Mouse (Mus musculus) erythroblast, adult 5-6 weeks (primary cell): ENCODE results near the gene Mau2. TPM values are rescaled to one million over a fixed set of nuclear protein-coding genes. Genes with fewer than 3 reads are reported as not detected.
A peak's percentile ranks its signal among the peaks of the same experiment; 100 is the strongest.

Experiments
- ATAC-seq: replicated peaks from 2 replicates; pipeline ENCODE4 v1.8.0; 2016; ENCODE audit warnings: moderate number of reproducible peaks, mild to moderate bottlenecking, moderate TSS enrichment, inconsistent platforms; ENCODE audit not compliant: poor library complexity, low FRiP score, severe bottlenecking
- total RNA-seq, 2 experiments: library from RNA; stranded (forward) in 1 of 2; stranded (reverse) in 1 of 2; fragments of 150-400 nt in 1 of 2; fragments of 200-764, 138-1000 nt in 1 of 2; gene quantifications; 2 replicates each; pipeline versions ENCODE4 v1.2.3 to v1.2.4; 2015 to 2017; ENCODE audit warnings: low replicate concordance in 2 of 2

The Mau2 gene
- total RNA-seq, 2 experiments from 2014 or later = 24.0 to 49.5 TPM

DNA sequence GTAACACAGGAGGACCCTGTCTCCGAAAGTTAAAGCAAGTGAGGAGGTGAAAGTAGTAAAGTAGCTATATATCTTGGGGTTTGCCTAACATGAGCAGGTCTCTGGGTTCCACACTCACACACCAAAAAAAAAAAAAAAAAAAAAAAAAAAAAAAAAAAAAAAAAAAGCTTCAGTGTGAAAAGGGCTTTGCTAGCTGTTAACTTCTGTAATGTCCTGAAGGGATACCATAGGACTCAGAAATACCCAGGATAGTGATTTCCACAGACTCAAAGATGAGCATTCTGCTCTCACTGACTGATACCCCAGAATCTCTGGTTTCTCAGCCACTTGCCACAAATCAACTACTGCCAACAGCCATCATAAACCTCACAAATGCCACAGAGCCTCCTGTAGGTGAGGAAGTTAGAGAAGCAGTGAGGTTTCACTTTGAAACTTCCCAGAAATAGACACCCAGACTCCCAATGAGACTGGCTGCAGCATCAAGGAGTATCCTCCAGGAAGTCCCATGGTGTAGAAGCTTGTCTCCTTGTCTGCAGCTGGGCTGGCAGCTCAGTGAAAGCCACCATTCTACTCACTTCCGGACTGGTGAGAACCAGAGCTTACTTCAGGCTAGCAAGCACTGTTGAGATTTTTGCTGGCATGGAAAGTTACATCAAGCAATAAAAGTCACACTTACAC lies 57.5 kb downstream of the Mau2 start:
- ATAC-seq = no peak

DNA sequence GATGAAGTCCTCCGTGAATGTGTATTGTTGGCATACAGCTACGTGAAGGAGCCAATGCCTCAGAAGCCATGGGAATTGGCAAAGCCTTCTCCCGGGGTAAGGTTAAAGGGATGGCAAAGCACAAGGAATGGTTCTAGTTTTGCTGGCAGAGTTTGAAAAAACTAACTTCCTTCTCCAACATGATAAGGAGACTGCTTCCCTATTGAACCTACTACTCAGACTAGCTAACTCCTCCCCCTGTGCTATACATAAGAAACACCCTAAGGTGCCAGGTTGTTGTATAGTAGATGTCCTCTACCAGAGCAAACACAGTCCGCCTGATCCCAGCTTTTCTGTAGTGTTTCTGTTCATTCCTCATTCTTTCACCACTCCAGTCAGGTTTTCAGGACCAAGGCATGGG lies 64.1 kb downstream of the Mau2 start:
- ATAC-seq = no peak

DNA sequence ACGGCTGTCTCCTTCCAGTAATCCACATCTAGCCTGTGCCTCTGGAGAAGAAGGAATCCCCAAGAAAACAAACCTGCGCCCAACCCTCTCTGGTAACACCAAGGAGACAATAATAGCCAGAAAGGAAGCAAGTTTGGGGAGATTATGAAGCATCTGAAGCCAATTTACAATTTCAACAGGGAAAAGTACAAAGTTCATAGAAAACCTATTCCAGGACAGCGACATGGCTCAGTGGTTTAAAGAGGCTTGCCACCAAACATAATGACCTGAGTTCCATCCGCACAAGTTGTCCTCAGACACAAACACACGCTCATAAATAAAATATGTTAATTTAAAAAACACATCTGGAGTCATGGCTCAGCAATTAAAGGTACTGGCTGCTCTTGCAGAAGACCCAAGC lies 67.7 kb downstream of the Mau2 start:
- ATAC-seq = no peak

DNA sequence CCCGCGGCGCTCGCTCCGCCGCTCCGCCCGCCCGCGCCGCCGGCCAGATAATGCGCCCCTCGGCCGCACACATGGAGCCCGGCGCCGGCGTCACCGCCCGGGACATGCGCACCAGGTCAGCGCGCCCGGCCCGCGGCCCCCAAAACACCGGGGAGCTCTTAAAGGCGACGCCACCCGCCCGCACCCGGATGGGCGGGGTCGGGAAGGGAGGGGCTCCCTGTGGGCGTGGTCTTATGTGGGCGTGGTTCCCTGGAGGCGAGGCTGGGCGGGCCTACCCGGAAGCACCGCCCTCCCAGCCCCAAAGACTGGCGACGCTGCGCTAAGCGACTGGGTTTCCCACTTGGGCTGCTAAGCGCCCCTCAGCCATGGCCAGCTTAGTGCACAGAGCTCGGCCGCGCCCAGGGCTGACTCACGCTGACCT lies 68.3 kb downstream of the Mau2 start:
- ATAC-seq = peak; percentile 92

DNA sequence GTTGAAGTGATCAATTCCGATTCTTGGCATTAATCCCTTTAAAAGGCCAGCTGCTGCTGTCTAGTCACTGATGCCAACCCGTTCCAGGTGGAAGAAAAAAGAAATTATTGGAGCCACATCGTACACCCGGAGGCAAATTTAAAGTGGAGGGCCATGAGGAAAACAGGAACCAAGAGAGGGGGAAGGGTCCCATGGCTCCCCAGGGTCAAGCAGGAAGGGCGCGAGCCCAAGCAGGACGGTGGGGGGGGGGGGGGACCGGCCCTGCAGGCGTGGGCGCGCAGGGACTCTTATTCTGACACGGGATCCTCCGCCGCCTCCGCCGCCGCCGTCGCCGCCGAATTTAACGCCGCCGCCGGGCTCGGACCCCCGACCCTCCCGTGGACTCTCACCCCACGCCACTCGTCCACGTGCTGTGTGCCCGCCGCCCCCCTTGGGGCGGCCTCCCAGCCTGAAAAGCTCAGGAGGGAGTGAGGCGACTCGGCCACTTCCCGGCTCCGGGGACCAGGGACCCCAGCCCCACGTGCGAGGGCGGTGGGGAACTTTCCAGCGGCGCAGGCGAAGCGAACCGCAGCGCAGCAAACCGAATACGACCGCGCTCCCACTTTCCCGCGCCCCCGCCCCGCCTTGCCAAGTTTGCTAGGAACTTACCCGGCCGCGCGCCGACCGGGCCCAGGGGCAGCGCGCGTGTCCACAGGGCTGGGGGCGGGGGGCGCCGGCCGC lies 68.9 kb downstream of the Mau2 start:
- ATAC-seq = no peak

DNA sequence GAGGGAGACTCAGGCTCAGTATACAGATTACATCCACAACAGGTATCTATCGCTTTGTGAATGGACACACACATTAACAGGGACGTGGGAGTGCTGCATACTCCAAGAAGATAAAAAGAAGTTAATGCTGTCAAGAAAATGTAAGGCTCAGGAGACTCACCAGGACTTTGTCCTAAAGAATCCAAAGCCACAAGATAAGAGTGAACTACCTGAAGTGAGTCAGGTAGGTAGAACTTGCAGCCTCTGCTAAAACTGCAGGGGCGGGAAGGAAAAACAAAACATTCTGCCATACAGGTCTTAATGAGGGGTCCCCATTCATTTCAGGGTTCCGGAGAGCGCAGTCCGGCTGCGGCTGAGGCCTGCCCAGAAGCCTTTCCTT lies 69.5 kb downstream of the Mau2 start:
- no peak for ATAC-seq

DNA sequence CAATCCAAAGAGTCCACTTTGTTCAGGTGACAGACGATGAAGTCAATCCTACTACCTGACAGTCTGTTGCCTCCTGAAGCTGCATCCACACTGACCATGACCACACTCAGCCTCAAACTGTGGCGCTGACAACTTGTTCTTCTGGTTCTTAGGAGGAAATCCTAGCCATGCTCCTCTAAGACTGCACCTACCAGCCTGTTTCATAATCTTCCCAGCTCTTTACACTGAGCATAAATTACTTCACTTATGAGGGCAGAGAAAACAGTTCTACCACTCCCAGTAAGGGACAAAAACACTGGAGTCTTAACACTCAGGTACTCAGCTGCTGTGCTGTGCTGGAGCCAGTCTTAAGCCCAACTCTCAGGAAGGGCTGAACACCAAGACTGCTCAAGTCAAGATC lies 71.7 kb downstream of the Mau2 start:
- no peak for ATAC-seq

DNA sequence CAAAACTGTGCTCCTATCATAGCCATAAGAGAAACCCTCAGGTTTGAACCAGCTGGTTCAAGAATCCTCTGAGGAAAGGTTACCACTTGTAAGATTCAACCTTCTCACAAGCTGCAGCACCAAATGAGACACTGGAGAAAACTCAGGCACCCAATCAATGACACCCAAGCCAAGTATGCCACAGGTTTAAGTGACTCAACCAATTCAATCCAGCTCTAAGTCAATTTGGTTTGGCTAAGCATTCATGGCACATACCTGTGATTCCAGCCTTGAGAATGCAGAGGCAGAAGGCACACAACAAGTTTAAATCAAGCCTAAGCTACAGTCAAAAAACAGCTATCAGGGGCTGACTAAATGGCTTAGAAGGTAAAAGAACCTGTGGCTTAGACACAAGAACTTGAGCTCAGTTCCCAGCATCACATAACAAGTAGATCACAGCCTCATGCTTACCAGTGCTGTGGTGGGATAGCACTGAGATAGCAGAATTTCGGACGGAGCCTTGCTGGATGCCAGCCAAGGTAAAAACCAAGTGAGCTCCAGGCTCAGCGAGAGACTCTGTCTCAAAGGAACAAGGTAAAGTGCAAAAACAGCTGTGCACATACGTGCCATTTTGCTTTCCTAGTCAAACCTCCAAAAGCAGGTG lies 75.1 kb downstream of the Mau2 start:
- no peak for ATAC-seq

Other genes with a start within 250 kb of the Mau2 start
- gene Gmip, start 234.1 kb downstream of the Mau2 start, total RNA-seq (2015; ENCODE audit: low replicate concordance) = 14.2 and 20.1 TPM in 2 replicates
- gene Gmip, start 234.1 kb downstream of the Mau2 start, total RNA-seq (2017; ENCODE audit: low replicate concordance) = 15.5 and 24.4 TPM in 2 replicates
- gene Lpar2, start 220.3 kb downstream of the Mau2 start, total RNA-seq (2015; ENCODE audit: low replicate concordance) = 0.77 and 1.3 TPM in 2 replicates
- 0.28 and 0.85 TPM in 2 replicates for gene Lpar2, start 220.3 kb downstream of the Mau2 start, total RNA-seq (2017; ENCODE audit: low replicate concordance)
- 1.5 and 2.1 TPM in 2 replicates for gene Pbx4, start 210.2 kb downstream of the Mau2 start, total RNA-seq (2015; ENCODE audit: low replicate concordance)
- gene Pbx4, start 210.2 kb downstream of the Mau2 start, total RNA-seq (2017; ENCODE audit: low replicate concordance) = 2.8 TPM in 1 of 2 replicates, not detected in the other
- gene Cilp2, start 155.0 kb downstream of the Mau2 start, total RNA-seq (2015; ENCODE audit: low replicate concordance) = not detected in 2 replicates
- gene Cilp2, start 155.0 kb downstream of the Mau2 start, total RNA-seq (2017; ENCODE audit: low replicate concordance) = not detected in 2 replicates
- gene Tssk6, start 140.6 kb downstream of the Mau2 start, total RNA-seq (2015; ENCODE audit: low replicate concordance) = not detected in 2 replicates
- gene Tssk6, start 140.6 kb downstream of the Mau2 start, total RNA-seq (2017; ENCODE audit: low replicate concordance) = 0.28 and 0.94 TPM in 2 replicates
- gene Ndufa13, start 140.2 kb downstream of the Mau2 start, total RNA-seq (2015; ENCODE audit: low replicate concordance) = 16.1 and 18.2 TPM in 2 replicates
- gene Ndufa13, start 140.2 kb downstream of the Mau2 start, total RNA-seq (2017; ENCODE audit: low replicate concordance) = 27.2 and 32.9 TPM in 2 replicates
- gene Yjefn3, start 140.0 kb downstream of the Mau2 start, total RNA-seq (2015; ENCODE audit: low replicate concordance) = not detected in 2 replicates
- not detected in 2 replicates for gene Yjefn3, start 140.0 kb downstream of the Mau2 start, total RNA-seq (2017; ENCODE audit: low replicate concordance)
- gene Gatad2a, start 46.4 kb downstream of the Mau2 start, total RNA-seq (2015; ENCODE audit: low replicate concordance) = 22.8 and 30.2 TPM in 2 replicates
- gene Gatad2a, start 46.4 kb downstream of the Mau2 start, total RNA-seq (2017; ENCODE audit: low replicate concordance) = 25.7 and 31.8 TPM in 2 replicates
- gene Sugp1, start 79 bp upstream of the Mau2 start, total RNA-seq (2015; ENCODE audit: low replicate concordance) = 8.2 and 10.6 TPM in 2 replicates
- 15.6 and 22.6 TPM in 2 replicates for gene Sugp1, start 79 bp upstream of the Mau2 start, total RNA-seq (2017; ENCODE audit: low replicate concordance)
- gene Tm6sf2, start 30.2 kb upstream of the Mau2 start, total RNA-seq (2015; ENCODE audit: low replicate concordance) = 2.3 TPM in 1 of 2 replicates, not detected in the other
- gene Tm6sf2, start 30.2 kb upstream of the Mau2 start, total RNA-seq (2017; ENCODE audit: low replicate concordance) = 2.9 TPM in 1 of 2 replicates, not detected in the other
- not detected in 2 replicates for gene Hapln4, start 40.7 kb upstream of the Mau2 start, total RNA-seq (2015; ENCODE audit: low replicate concordance)
- gene Hapln4, start 40.7 kb upstream of the Mau2 start, total RNA-seq (2017; ENCODE audit: low replicate concordance) = not detected in 2 replicates
- not detected in 2 replicates for gene Ncan, start 78.1 kb upstream of the Mau2 start, total RNA-seq (2015; ENCODE audit: low replicate concordance)
- not detected in 2 replicates for gene Ncan, start 78.1 kb upstream of the Mau2 start, total RNA-seq (2017; ENCODE audit: low replicate concordance)
- 4.8 and 5.4 TPM in 2 replicates for gene Nr2c2ap, start 88.6 kb upstream of the Mau2 start, total RNA-seq (2015; ENCODE audit: low replicate concordance)
- 1.4 and 1.5 TPM in 2 replicates for gene Nr2c2ap, start 88.6 kb upstream of the Mau2 start, total RNA-seq (2017; ENCODE audit: low replicate concordance)
- 8.1 and 16.3 TPM in 2 replicates for gene Rfxank, start 96.4 kb upstream of the Mau2 start, total RNA-seq (2015; ENCODE audit: low replicate concordance)
- gene Rfxank, start 96.4 kb upstream of the Mau2 start, total RNA-seq (2017; ENCODE audit: low replicate concordance) = 9.7 and 10.2 TPM in 2 replicates
- gene Borcs8, start 96.8 kb upstream of the Mau2 start, total RNA-seq (2015; ENCODE audit: low replicate concordance) = 2.1 and 16.7 TPM in 2 replicates
- gene Borcs8, start 96.8 kb upstream of the Mau2 start, total RNA-seq (2017; ENCODE audit: low replicate concordance) = 15.5 and 30.7 TPM in 2 replicates
- not detected in 2 replicates for gene Mef2b, start 97.0 kb upstream of the Mau2 start, total RNA-seq (2015; ENCODE audit: low replicate concordance)
- not detected in 2 replicates for gene Mef2b, start 97.0 kb upstream of the Mau2 start, total RNA-seq (2017; ENCODE audit: low replicate concordance)
- 4.0 and 8.1 TPM in 2 replicates for gene Tmem161a, start 129.6 kb upstream of the Mau2 start, total RNA-seq (2015; ENCODE audit: low replicate concordance)
- 4.5 and 4.9 TPM in 2 replicates for gene Tmem161a, start 129.6 kb upstream of the Mau2 start, total RNA-seq (2017; ENCODE audit: low replicate concordance)
- 13.8 and 20.6 TPM in 2 replicates for gene Slc25a42, start 169.6 kb upstream of the Mau2 start, total RNA-seq (2015; ENCODE audit: low replicate concordance)
- gene Slc25a42, start 169.6 kb upstream of the Mau2 start, total RNA-seq (2017; ENCODE audit: low replicate concordance) = 16.2 and 23.8 TPM in 2 replicates
- 24.4 and 33.9 TPM in 2 replicates for gene Sugp2, start 191.5 kb upstream of the Mau2 start, total RNA-seq (2015; ENCODE audit: low replicate concordance)
- gene Sugp2, start 191.5 kb upstream of the Mau2 start, total RNA-seq (2017; ENCODE audit: low replicate concordance) = 22.7 and 28.9 TPM in 2 replicates
- 4.6 TPM in 1 of 2 replicates, not detected in the other for gene Armc6, start 191.7 kb upstream of the Mau2 start, total RNA-seq (2015; ENCODE audit: low replicate concordance)
- gene Armc6, start 191.7 kb upstream of the Mau2 start, total RNA-seq (2017; ENCODE audit: low replicate concordance) = 4.0 and 6.1 TPM in 2 replicates
- gene Homer3, start 240.1 kb upstream of the Mau2 start, total RNA-seq (2015; ENCODE audit: low replicate concordance) = 0.63 and 1.3 TPM in 2 replicates
- gene Homer3, start 240.1 kb upstream of the Mau2 start, total RNA-seq (2017; ENCODE audit: low replicate concordance) = 0.68 and 2.5 TPM in 2 replicates